Mouse (Mus musculus) heart, embryonic 14.5 days (tissue): ENCODE measurements around the gene Lamc3. TPM values are rescaled to one million over a fixed set of nuclear protein-coding genes. Genes with fewer than 3 reads are reported as not detected.

ENCODE experiments used
- polyA plus RNA-seq: library from polyadenylated mRNA; unstranded; fragments of >200 nt; fragmentation: Nextera tagmentation; extraction: Ambion mirVana; gene quantifications from 2 replicates; pipeline ENCODE4 v1.2.1, GENCODE M21; 2014

Lamc3 gene
- polyA plus RNA-seq, 1 experiment from 2014 or later = 0.24 TPM

Other genes starting within 250 kb of the Lamc3 start
- not detected in 2 replicates for gene Prdm12, start 247.3 kb upstream of the Lamc3 start, polyA plus RNA-seq
- gene Exosc2, start 216.6 kb upstream of the Lamc3 start, polyA plus RNA-seq = 30.7 and 32.9 TPM in 2 replicates
- 27.8 and 28.9 TPM in 2 replicates for gene Abl1, start 198.9 kb upstream of the Lamc3 start, polyA plus RNA-seq
- gene Qrfp, start 76.7 kb upstream of the Lamc3 start, polyA plus RNA-seq = 0.08 TPM in 1 of 2 replicates, not detected in the other
- 0.04 TPM in 1 of 2 replicates, not detected in the other for gene Fibcd1, start 41.3 kb upstream of the Lamc3 start, polyA plus RNA-seq
- gene Aif1l, start 62.8 kb downstream of the Lamc3 start, polyA plus RNA-seq = 68.5 and 72.7 TPM in 2 replicates
- gene Nup214, start 87.1 kb downstream of the Lamc3 start, polyA plus RNA-seq = 46.2 and 48.5 TPM in 2 replicates
- 29.0 and 33.7 TPM in 2 replicates for gene Fam78a, start 197.6 kb downstream of the Lamc3 start, polyA plus RNA-seq
- 13.3 and 13.6 TPM in 2 replicates for gene Plpp7, start 208.2 kb downstream of the Lamc3 start, polyA plus RNA-seq